Mouse (Mus musculus): Measurements from ENCODE around the gene Gata2. TPM values are rescaled to one million over a fixed set of nuclear protein-coding genes. Genes with fewer than 3 reads are reported as not detected.

Gene Gata2
- polyA plus RNA-seq, 1 experiment from 2014 or later, result 14.5 TPM

GRCm38 (mm10) chr6:88202921-88203690, 9.4 kb downstream of the Gata2 start:
- 2% methylated on average over 24 of the region's 24 CpGs for WGBS (ENCODE audit: insufficient replicate concordance)
- Histone ChIP-seq H3K27ac (ENCODE audit: low read depth, low read length) (peak overlapping the region; percentile 75), H3K4me2 (peak overlapping the region; percentile 71), H3K36me3 (ENCODE audit: control insufficient read depth, insufficient read depth, low read length) (no peaks in the 10 kb centered on the region), H3K4me1 (ENCODE audit: control insufficient read depth, insufficient read depth, low read length) (peaks cover 32% of the 10 kb centered on the region), H3K27me3 (ENCODE audit: control insufficient read depth, insufficient read depth, low read length) (peaks cover 82% of the 10 kb centered on the region), H3K9ac (ENCODE audit: low read depth, low read length) (peak overlapping the region; percentile 43; the same call in 1 of the 2 replicates), H3K9me3 (replicated peaks; ENCODE audit: control insufficient read depth, low read length) (no peaks in the 10 kb centered on the region), H3K4me3 (ENCODE audit: low read depth, low read length) (no peak overlapping the region)
- ATAC-seq (replicated peaks; ENCODE audit: insufficient number of reproducible peaks, low FRiP score, low TSS enrichment), result peak; percentile 64; the same call in 1 of the 2 replicates

GRCm38 (mm10) chr6:88203791-88204405, 10.2 kb downstream of the Gata2 start:
- Histone ChIP-seq H3K4me3 (ENCODE audit: low read depth, low read length) (no peak overlapping the region), H3K27ac (ENCODE audit: low read depth, low read length) (peak overlapping the region; percentile 46; the same call in 1 of the 2 replicates), H3K9ac (ENCODE audit: low read depth, low read length) (peak overlapping the region; percentile 43; the same call in 1 of the 2 replicates), H3K4me1 (ENCODE audit: control insufficient read depth, insufficient read depth, low read length) (peaks cover 26% of the 10 kb centered on the region), H3K9me3 (replicated peaks; ENCODE audit: control insufficient read depth, low read length) (no peaks in the 10 kb centered on the region), H3K27me3 (ENCODE audit: control insufficient read depth, insufficient read depth, low read length) (peaks cover 79% of the 10 kb centered on the region), H3K36me3 (ENCODE audit: control insufficient read depth, insufficient read depth, low read length) (no peaks in the 10 kb centered on the region), H3K4me2 (peak overlapping the region; percentile 71)
- no peak for ATAC-seq (replicated peaks; ENCODE audit: insufficient number of reproducible peaks, low FRiP score, low TSS enrichment)
- WGBS (ENCODE audit: insufficient replicate concordance), result 22% methylated on average over 10 of the region's 10 CpGs

GRCm38 (mm10) chr6:88204531-88205385, 11.1 kb downstream of the Gata2 start:
- Histone ChIP-seq H3K4me2 (no peak overlapping the region), H3K4me3 (ENCODE audit: low read depth, low read length) (no peak overlapping the region), H3K27ac (ENCODE audit: low read depth, low read length) (no peak overlapping the region), H3K9ac (ENCODE audit: low read depth, low read length) (no peak overlapping the region), H3K27me3 (ENCODE audit: control insufficient read depth, insufficient read depth, low read length) (peaks cover 73% of the 10 kb centered on the region), H3K9me3 (replicated peaks; ENCODE audit: control insufficient read depth, low read length) (no peaks in the 10 kb centered on the region), H3K36me3 (ENCODE audit: control insufficient read depth, insufficient read depth, low read length) (no peaks in the 10 kb centered on the region), H3K4me1 (ENCODE audit: control insufficient read depth, insufficient read depth, low read length) (peaks cover 20% of the 10 kb centered on the region)
- WGBS (ENCODE audit: insufficient replicate concordance), result 17% methylated on average over 25 of the region's 25 CpGs
- no peak for ATAC-seq (replicated peaks; ENCODE audit: insufficient number of reproducible peaks, low FRiP score, low TSS enrichment)

GRCm38 (mm10) chr6:88205386-88205700, 11.7 kb downstream of the Gata2 start:
- H3K4me2 ChIP-seq, result no peak overlapping the region
- H3K27ac ChIP-seq (ENCODE audit: low read depth, low read length), result no peak overlapping the region
- no peaks in the 10 kb centered on the region for H3K36me3 ChIP-seq (ENCODE audit: control insufficient read depth, insufficient read depth, low read length)
- peaks cover 20% of the 10 kb centered on the region for H3K4me1 ChIP-seq (ENCODE audit: control insufficient read depth, insufficient read depth, low read length)
- 38% methylated on average over 7 of the region's 7 CpGs for WGBS (ENCODE audit: insufficient replicate concordance)
- ATAC-seq (replicated peaks; ENCODE audit: insufficient number of reproducible peaks, low FRiP score, low TSS enrichment), result no peak
- peaks cover 70% of the 10 kb centered on the region for H3K27me3 ChIP-seq (ENCODE audit: control insufficient read depth, insufficient read depth, low read length)
- no peak overlapping the region for H3K4me3 ChIP-seq (ENCODE audit: low read depth, low read length)
- H3K9me3 ChIP-seq (replicated peaks; ENCODE audit: control insufficient read depth, low read length), result no peaks in the 10 kb centered on the region
- no peak overlapping the region for H3K9ac ChIP-seq (ENCODE audit: low read depth, low read length)

DNA sequence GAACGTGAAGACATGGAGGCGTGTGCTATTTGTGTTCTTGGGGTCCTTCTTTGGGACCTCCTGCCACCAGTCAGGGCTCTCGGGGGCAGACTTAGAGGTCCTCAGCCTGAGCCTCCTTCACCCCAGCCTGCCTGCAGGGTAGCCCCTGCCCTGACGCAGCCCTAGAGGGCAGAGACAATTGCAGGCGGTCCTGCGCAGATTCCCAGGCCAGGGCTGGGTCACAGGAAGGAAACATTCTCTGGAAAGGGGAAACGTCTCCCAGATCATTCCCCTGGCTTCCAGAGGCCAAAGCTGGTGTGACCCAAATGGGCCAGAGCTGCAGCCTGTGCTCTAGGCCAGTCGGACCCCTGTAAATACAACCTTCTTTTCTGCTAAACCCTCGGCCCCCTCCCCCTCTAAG, 12.2 kb downstream of the Gata2 start:
- no peak overlapping the region for H3K9ac ChIP-seq (ENCODE audit: low read depth, low read length)
- H3K4me1 ChIP-seq (ENCODE audit: control insufficient read depth, insufficient read depth, low read length), result peaks cover 20% of the 10 kb centered on the region
- 32% methylated on average over 9 of the region's 9 CpGs for WGBS (ENCODE audit: insufficient replicate concordance)
- no peaks in the 10 kb centered on the region for H3K9me3 ChIP-seq (replicated peaks; ENCODE audit: control insufficient read depth, low read length)
- H3K27ac ChIP-seq (ENCODE audit: low read depth, low read length), result peak overlapping the region; percentile 8; the same call in 1 of the 2 replicates
- H3K4me2 ChIP-seq, result no peak overlapping the region
- no peaks in the 10 kb centered on the region for H3K36me3 ChIP-seq (ENCODE audit: control insufficient read depth, insufficient read depth, low read length)
- no peak overlapping the region for H3K4me3 ChIP-seq (ENCODE audit: low read depth, low read length)
- ATAC-seq (replicated peaks; ENCODE audit: insufficient number of reproducible peaks, low FRiP score, low TSS enrichment), result no peak
- H3K27me3 ChIP-seq (ENCODE audit: control insufficient read depth, insufficient read depth, low read length), result peaks cover 64% of the 10 kb centered on the region

- Histone ChIP-seq H3K9me3 (replicated peaks; ENCODE audit: control insufficient read depth, low read length) (no peaks in the 10 kb centered on the region), H3K27ac (ENCODE audit: low read depth, low read length) (no peak overlapping the region), H3K4me3 (ENCODE audit: low read depth, low read length) (no peak overlapping the region), H3K36me3 (ENCODE audit: control insufficient read depth, insufficient read depth, low read length) (no peaks in the 10 kb centered on the region), H3K9ac (ENCODE audit: low read depth, low read length) (no peak overlapping the region), H3K4me2 (no peak overlapping the region), H3K27me3 (ENCODE audit: control insufficient read depth, insufficient read depth, low read length) (peaks cover 57% of the 10 kb centered on the region), H3K4me1 (ENCODE audit: control insufficient read depth, insufficient read depth, low read length) (peaks cover 20% of the 10 kb centered on the region)
- ATAC-seq (replicated peaks; ENCODE audit: insufficient number of reproducible peaks, low FRiP score, low TSS enrichment), result no peak
- WGBS (ENCODE audit: insufficient replicate concordance), result 50% methylated on average over 7 of the region's 7 CpGs
Observed at GRCm38 (mm10) chr6:88206566-88206965, 12.9 kb downstream of the Gata2 start.

GRCm38 (mm10) chr6:88207403-88208033, 13.8 kb downstream of the Gata2 start:
- no peak for ATAC-seq (replicated peaks; ENCODE audit: insufficient number of reproducible peaks, low FRiP score, low TSS enrichment)
- H3K27me3 ChIP-seq (ENCODE audit: control insufficient read depth, insufficient read depth, low read length), result peaks cover 48% of the 10 kb centered on the region
- H3K4me3 ChIP-seq (ENCODE audit: low read depth, low read length), result no peak overlapping the region
- H3K4me2 ChIP-seq, result no peak overlapping the region
- WGBS (ENCODE audit: insufficient replicate concordance), result 82% methylated on average over 10 of the region's 10 CpGs
- H3K4me1 ChIP-seq (ENCODE audit: control insufficient read depth, insufficient read depth, low read length), result peaks cover 15% of the 10 kb centered on the region
- no peaks in the 10 kb centered on the region for H3K9me3 ChIP-seq (replicated peaks; ENCODE audit: control insufficient read depth, low read length)
- no peak overlapping the region for H3K9ac ChIP-seq (ENCODE audit: low read depth, low read length)
- no peak overlapping the region for H3K27ac ChIP-seq (ENCODE audit: low read depth, low read length)
- H3K36me3 ChIP-seq (ENCODE audit: control insufficient read depth, insufficient read depth, low read length), result no peaks in the 10 kb centered on the region

DNA sequence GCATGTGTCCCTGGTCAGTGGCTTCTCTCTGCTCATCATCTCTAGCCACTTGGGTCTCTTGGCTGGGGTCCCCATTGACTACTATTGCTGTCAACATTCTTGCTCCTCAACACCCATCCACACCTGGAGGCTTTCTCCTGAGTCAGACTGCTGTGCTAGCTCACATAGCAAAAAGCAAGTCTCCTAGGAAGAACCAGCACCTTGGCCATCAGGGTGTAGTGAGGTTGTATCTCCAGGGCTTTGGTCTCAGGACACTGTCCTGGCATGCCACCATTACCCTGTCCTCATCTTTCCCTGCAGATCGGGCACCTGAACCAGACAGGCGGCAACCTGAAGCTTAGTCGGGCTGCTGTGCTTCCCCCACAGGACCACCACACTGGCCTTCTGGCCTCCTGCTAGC, 14.6 kb downstream of the Gata2 start:
- Histone ChIP-seq H3K4me1 (ENCODE audit: control insufficient read depth, insufficient read depth, low read length) (peaks cover 8% of the 10 kb centered on the region), H3K9ac (ENCODE audit: low read depth, low read length) (no peak overlapping the region), H3K27me3 (ENCODE audit: control insufficient read depth, insufficient read depth, low read length) (peaks cover 47% of the 10 kb centered on the region), H3K4me3 (ENCODE audit: low read depth, low read length) (no peak overlapping the region), H3K36me3 (ENCODE audit: control insufficient read depth, insufficient read depth, low read length) (no peaks in the 10 kb centered on the region), H3K27ac (ENCODE audit: low read depth, low read length) (no peak overlapping the region), H3K9me3 (replicated peaks; ENCODE audit: control insufficient read depth, low read length) (no peaks in the 10 kb centered on the region), H3K4me2 (no peak overlapping the region)
- 86% methylated on average over 3 of the region's 3 CpGs for WGBS (ENCODE audit: insufficient replicate concordance)
- no peak for ATAC-seq (replicated peaks; ENCODE audit: insufficient number of reproducible peaks, low FRiP score, low TSS enrichment)

All from heart, embryonic 11.5 days (tissue).